Mouse (Mus musculus) left cerebral cortex, adult 11 months (tissue): ENCODE data around the gene Ano1.

Source experiments
- DNase-seq: peaks from one replicate; pipeline ENCODE4 v3.0.0; 2022; ENCODE audit warnings: low spot score

The Ano1 gene

DNA sequence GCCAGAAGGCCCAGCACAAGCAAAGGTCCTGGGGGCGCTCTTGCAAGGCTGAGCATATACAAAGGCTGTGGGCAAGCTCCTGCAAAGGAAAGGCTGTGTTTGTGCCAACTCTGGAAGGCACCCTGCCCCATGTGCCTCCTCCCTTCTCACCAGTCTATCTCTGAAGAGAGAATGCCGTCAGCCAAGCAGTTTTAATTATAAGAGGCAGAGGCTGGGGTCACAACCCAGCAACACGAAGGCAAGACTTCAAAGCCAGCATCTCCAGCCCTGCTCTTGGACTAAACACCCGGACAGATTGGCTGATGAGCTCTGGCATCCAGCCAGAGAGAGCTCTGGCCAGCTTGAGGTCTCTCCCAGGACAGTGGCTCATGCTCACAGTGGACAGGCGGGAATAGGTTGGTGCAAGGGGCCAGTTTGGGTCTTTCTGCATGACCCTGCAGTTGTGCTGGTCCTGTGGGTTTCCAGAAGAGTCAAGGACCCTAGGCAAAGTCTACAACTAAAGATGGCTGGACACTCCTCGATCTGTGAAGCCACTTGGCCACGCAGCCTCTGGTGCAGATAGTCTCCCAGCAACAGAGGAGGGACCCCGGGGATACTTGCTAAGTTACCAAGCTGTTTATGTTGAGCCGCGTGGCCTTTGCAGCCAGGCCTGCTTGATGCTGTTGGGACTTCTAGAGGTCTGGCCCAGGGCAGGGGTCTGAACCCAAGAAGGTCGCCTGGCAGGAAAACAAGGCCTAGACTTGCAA, 12.9 kb upstream of the Ano1 start:
- no peak for DNase-seq

GRCm38 (mm10) chr7:144764013-144764412, 12.2 kb upstream of the Ano1 start:
- DNase-seq = no peak

DNA sequence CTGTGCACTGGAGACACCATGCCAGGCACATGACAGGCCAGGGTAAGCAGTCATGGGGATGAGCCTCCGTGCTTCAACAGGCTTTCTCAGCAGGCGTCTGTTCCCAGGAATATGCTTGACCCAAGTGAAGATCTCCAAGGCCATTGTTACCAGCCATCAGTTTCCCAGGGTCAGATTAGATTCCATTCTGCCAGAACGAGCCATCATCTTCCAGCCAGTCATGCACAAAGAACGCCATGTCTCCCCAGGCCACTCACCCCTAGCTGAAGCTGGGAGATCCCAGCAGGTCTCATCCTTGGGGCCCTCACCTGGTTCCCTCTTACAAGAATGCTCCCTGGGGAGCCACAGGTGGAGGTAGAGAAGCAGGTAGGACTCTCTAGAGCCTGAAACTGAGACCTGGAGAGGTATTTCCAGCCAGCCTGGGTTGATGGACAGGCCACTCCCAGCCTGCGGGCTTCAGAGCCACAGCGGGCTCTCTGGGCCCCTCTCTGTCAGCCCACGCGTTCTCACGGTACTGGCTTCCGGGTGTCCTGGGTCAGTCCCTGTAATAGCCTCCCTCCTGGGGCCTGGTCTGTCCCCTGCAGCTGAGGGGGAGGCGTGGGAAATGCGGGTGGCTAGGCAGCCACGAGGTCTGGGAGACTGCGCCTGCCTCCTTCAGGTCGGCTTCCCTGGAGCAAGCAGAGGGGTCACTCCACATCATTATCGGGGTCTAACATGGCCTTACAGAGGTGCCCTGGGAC, 10.9 kb upstream of the Ano1 start:
- DNase-seq = no peak

- DNase-seq = no peak
Observed at GRCm38 (mm10) chr7:144760228-144760627, 8.5 kb upstream of the Ano1 start.

DNA sequence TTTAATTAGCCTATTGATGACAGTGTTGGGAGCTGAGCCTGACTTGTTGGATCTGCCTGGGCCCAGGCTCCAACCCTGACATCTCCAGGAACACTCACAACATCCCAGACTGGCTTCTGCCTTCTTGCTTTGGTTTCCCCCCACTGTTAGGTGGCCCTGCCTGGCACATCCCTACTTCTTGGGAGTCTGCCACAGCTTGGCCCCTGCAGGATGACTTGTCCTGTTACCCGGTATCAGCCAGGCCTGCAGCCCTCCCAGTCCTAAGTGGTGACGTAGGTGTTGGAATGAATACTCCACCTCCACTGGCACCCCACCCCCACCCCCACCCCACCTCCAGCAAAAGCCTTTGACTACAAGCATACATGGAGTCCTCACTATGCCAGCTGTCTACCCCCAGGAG, 7.7 kb upstream of the Ano1 start:
- DNase-seq = no peak

GRCm38 (mm10) chr7:144755511-144756378, 4.0 kb upstream of the Ano1 start:
- no peak for DNase-seq

- no peak for DNase-seq
Observed at GRCm38 (mm10) chr7:144754722-144755121, 2.9 kb upstream of the Ano1 start.

DNA sequence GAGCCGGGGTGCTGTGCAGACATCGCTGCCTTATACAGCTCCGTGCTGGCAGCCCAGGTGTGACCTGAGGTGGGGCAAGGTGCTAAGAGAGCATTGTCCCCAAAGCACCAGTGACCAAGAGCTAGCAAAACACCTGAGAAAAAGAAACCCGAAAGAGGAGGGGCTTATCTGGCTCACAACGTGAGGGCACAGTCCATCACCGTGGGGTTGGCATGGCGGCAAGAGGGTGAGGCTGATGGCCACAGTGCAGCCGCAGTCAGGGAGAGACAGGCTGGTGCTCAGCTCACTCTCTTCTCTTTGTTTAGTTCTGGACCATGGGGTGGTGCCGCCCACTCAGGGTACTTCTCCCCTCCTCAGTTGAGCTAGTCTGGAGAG, 1.9 kb upstream of the Ano1 start:
- DNase-seq = no peak

DNA sequence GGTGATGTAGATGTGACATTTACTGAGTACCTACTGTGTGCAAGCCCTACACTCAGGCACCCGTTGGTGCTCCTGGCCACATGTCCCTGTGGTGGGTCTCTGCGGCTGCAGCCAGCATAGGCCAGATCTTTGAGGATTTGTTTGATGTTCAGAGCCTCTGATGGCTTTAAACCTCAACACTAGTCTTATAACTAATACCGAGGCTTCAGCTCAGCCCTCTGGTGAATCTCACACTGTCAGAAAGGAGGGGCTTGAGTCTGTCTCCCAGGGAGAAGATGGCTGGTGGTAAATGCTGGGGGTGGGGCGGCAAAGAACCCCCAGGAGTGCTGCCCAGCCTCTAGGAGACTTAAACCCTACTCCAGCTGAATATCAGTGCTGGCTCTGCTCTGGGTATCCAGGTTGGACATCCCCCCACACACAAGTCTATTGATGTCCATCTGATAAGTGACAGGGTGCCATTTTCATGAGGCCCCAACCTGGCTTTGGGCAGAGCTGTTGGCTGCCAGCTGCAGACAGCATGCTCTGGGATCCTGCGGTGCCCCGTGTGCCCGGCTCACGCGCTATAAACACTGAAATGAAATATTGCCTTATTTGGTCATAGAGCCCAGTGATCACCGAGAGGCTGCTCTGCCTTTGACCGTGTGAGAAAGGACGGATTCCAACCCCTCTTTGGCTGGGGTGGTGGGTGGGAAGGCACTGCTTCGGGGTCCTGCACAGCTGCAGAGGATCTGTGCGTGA, 1.3 kb upstream of the Ano1 start:
- DNase-seq = no peak

GRCm38 (mm10) chr7:144747756-144748155, 4.0 kb downstream of the Ano1 start:
- no peak for DNase-seq

DNA sequence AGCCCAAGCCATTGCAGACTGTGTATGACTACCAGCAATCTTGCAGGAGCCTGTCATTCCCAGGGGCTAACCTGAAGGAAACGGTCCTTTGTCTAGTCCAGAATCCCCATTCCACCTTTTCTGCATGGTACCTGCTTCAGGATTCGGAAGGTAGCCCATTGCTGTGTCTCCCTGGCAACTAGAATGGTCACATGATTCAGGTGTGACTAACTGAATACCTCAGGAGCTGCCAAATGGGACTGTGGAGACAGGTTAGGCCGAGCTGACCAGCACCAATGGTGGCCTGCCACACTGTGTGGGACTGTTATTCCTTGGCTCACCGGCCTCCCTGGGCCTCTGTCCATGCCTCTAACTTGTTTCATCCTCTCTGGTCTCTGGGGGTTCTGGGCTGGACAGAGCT, 5.3 kb downstream of the Ano1 start:
- DNase-seq = no peak

DNA sequence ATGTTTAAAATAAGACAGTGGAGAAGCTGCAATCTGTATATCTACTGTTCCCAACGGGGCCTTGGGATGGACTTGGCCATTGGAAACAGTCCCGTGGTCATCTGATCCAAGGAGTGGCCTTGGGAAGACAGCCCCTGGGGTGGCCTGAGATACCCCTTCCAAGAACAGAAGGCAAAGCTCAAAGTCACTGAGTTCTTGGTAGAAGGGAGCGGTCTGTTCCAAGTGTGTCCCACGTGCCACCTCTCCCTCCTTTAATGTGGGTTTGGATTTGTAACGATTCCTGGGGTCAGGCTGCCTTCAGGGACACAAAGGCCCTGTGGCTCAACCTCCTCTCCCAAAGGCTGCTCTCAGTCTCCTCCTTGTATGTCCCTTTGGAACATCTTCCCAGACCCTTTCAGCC, 7.9 kb downstream of the Ano1 start:
- DNase-seq = no peak

DNA sequence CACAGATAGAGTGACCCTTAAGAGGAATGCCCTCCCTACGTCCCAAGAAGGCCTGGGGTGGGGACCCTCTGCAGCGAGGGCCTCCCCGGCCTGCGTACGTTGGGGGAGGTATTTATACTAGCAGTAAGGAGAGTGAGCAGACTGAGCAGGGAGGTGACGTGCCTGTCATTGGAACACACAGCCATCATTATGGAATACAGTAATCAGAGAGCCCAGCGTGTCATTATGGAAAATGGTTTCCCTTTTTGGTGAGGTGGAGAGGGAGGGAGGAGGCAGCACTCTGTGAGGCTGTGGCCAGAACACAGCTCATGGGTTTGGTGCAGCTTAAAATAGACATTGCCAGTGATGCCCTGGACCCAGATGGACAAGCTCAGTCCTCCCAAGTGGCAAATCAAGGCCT, 11.1 kb downstream of the Ano1 start:
- no peak for DNase-seq

DNA sequence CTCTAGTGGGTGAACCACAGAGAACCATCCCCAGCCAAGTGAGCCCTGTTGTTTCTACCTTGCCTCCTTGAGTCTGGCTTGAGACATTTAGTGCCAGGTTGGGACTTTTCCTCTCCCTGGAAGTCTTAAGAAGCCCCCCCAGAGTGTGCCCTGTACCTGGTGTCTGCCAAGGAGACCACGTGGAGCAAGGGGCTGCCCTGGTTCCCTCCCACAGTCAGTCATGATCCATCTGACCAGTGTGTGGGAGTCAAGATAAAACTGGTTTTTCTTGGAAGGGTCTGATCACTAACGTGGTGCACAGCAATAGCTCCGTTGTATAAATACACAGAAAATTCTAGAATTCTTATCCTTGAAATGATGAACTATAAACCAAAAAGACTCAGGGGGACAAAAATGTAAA, 12.0 kb downstream of the Ano1 start:
- DNase-seq = no peak

DNA sequence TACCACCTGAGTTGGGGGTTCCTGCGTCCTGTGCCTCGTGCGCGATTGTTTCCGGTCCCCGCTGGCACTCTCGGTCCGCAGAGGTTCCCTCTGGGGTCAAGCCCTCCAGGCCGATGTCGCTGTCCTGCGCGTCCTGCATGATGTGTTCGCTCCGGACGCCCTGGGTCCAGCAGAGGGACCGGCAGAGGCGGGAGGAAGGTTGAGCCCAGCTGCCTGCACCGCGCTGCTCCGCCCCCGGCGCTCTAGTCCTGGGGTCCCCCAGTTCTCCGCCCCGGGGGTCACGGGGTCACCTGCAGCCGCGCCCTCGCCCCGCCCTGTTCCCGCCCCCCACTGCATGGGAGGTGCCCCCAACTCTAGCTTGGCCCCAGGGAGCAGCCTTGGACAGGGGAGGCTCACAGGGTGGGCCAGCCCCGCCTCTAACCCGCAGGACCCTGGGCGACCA, 13.4 kb downstream of the Ano1 start:
- DNase-seq = no peak

DNA sequence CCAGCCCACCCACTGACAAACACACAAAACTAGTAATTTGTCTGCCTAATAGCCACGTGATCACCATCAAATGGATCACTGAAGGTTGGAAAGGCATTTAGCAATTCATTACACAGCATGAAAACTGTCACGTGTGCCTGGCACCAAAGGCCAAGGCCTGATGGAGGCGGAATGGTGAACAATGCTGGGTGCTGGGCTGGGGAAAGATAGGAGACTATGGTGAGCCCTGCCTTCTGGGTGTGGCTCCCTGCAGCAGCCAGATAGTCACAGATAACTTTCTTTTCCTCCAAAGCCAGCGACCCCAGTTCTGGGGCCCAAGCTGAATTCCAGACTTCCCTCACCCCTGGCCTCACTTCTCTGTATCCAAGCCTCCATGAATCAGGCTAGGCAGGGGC, 19.9 kb downstream of the Ano1 start:
- DNase-seq = no peak

DNA sequence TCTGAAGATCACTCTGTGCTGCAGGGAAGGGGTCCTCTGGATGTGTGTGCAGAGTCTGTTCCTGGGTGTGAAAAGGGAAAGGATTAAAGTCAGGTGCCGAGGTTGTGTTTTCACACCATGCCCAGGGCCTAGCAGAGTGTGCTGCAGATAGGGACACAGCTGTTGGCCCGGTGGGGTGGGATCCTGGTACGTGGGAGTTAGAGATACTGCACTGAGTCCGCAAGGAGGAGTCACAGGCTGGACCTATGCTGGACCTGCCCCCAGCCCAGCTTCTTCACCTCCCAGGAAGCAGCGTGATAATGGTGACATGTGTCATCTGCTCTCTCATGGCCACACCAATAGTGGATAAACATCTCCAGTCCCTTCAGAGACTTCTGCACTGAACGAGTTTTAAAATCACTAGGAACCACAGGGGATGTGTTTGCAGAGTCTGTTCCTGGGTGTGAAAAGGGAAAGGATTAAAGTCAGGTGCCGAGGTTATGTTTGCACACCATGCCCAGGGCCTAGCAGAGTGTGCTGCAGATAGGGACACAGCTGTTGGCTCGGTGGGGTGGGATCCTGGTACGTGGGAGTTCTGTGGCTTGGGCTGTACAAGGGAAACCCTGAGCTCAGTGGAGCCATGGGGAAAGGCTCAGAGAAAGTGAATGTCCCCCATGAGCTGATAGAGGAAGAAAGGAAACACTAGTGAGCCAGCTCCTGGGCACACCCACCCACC, 20.4 kb downstream of the Ano1 start:
- no peak for DNase-seq

- DNase-seq = no peak
Observed at GRCm38 (mm10) chr7:144724283-144724682, 27.5 kb downstream of the Ano1 start.

DNA sequence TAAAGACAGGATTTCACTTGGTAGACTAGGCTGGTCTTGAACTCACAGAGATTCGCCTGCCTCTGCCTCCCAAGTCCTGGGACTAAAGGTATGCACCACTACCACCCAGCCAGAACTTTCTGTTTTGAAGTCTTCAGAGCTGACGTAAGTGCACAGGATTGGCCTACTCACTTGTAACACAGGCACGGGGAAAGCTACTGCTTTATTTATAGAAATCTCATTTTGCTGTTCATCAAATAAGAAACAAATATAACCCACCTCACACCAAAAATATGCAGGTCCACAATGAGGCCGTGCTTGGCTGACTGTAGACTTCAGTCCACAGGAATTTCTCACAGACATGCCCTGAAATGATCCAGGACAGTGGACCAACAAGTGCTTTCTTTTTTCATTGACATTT, 31.8 kb downstream of the Ano1 start:
- no peak for DNase-seq

- DNase-seq = no peak
Observed at GRCm38 (mm10) chr7:144717736-144718135, 34.0 kb downstream of the Ano1 start.

- DNase-seq = no peak
Observed at GRCm38 (mm10) chr7:144697870-144698269, 53.9 kb downstream of the Ano1 start.
